Mouse (Mus musculus): ENCODE measurements around the gene Pum1.

DNA sequence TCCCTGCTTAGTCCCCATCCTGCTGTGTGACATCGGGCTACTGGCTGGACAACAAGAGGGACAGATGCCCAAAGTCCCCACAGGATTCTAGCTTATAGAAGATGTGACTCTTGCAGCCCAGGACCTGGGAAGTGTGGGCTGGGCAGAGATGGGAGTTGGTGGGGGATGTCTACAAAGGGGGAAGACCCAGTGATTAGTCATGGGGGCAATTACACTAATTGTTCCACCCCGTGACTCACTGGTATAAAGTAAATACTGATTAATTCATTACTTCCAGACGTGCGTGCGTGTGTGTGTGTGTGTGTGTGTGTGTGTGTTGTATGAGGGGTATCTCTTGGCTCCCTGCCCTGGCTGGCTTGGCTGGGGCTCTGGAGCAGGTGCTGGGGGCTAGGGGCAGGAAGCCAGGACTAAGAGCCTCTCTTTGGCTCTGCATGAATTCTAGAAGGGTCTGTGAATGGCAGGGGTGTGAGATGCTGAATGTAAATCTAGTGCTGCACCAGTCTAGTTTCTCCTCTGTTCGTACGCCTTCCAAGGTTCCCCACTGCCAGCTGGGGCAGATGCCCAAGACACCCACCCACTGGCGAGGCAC lies 151.7 kb downstream of the Pum1 start:
- TF ChIP-seq CTCF (IDR thresholded peaks at IDR 0.05; ENCODE audit: low read depth), result no peak
- TF ChIP-seq EP300 (IDR thresholded peaks at IDR 0.05; ENCODE audit: low read depth), result no peak

Data from heart, postnatal 0 days (tissue).